Mouse (Mus musculus) heart, postnatal 0 days (tissue): ENCODE measurements at regions not wholly inside any gene's neighbourhood (a gene's known extent, or its start where the extent isn't known, plus 50 kb on each side); places are given as distances from the start of the nearest gene placed in this dataset.

ENCODE experiments used
- CTCF ChIP-seq: IDR thresholded peaks from 2 replicates; pipeline ENCODE4 v1.5.1; 2016; ENCODE audit warnings: antibody characterized with exemption, control low read depth, low read depth
- EP300 ChIP-seq: IDR thresholded peaks from 2 replicates; pipeline ENCODE4 v1.6.1; 2016; ENCODE audit warnings: antibody characterized with exemption, low read depth

- TF ChIP-seq CTCF (no peak), EP300 (no peak)
These were observed 100.1 kb upstream of the Tnp1 start for GRCm38 (mm10) chr1:73115854-73116253.
